Mouse (Mus musculus): Measurements from ENCODE around the gene Ush1g. TPM values are rescaled to one million over a fixed set of nuclear protein-coding genes. Genes with fewer than 3 reads are reported as not detected.

The Ush1g gene
- polyA plus RNA-seq, 1 experiment from 2014 or later, result not detected

DNA sequence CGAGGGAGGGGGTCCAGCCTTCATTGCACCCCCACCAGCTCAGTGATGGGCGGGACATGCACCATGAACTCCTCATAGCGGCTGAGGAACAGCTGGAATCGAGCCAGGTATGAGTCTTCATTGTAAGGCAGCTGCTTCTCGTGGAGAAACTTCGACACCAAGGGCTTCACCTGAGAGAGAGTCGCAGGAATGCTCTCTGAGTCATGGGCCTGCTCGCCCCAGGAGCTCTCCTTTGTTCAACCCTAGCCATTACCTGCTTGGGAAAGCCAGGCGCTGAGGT is 38.4 kb downstream of the Ush1g start:
- 73% methylated on average over 9 of the region's 9 CpGs for WGBS
- Histone ChIP-seq H3K4me1 (peaks cover 6% of the 10 kb centered on the region; the same call in 1 of the 2 replicates), H3K27me3 (ENCODE audit: low read depth, poor library complexity, severe bottlenecking) (no peaks in the 10 kb centered on the region; the same call in 1 of the 2 replicates), H3K27ac (no peak overlapping the region), H3K9me3 (replicated peaks) (no peaks in the 10 kb centered on the region), H3K4me3 (no peak overlapping the region), H3K36me3 (no peaks in the 10 kb centered on the region)
- DNase-seq (ENCODE audit: low spot score), result no peak

DNA sequence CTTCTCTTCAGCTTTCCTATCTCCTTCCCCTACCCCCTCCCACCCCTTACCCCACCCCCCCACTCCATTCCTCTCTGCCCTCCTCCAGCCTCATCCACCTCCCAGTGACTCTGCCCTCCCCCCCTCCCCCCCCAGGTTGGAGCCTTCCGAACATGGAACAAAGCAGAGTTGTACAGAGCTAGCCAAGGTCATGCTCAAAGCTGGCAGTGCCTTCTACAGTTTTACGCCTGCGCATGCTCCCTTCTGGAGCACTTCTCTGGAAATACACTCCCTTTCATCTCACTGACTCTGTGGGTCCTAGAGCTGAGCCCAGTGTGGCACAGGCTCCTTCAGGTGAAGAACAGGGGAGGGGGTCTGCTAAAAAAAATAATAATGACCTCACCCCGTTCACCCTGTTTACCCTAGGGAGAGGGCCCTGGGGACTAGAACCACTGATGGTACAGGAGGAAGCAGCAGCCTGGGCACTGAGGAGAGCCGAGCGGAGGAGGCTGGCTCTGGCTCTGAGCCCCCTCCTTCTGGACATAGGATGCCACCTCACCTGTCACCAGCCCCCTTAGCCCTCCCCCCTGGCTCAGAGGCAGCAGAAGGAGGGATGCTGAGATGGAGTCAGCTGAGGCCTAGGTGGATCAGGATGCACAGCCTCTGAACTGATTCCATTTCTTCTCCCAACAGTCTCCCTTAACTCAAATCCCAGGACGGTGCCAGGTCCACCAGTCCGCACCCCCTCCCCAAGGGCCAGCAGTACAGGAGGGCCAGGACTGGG is 38.9 kb downstream of the Ush1g start:
- H3K27ac ChIP-seq, result no peak overlapping the region
- no peaks in the 10 kb centered on the region; the same call in 1 of the 2 replicates for H3K27me3 ChIP-seq (ENCODE audit: low read depth, poor library complexity, severe bottlenecking)
- peaks cover 11% of the 10 kb centered on the region for H3K4me1 ChIP-seq
- no peaks in the 10 kb centered on the region for H3K9me3 ChIP-seq (replicated peaks)
- no peak overlapping the region for H3K4me3 ChIP-seq
- H3K36me3 ChIP-seq, result no peaks in the 10 kb centered on the region
- DNase-seq (ENCODE audit: low spot score), result no peak
- 83% methylated on average over 8 of the region's 8 CpGs for WGBS

DNA sequence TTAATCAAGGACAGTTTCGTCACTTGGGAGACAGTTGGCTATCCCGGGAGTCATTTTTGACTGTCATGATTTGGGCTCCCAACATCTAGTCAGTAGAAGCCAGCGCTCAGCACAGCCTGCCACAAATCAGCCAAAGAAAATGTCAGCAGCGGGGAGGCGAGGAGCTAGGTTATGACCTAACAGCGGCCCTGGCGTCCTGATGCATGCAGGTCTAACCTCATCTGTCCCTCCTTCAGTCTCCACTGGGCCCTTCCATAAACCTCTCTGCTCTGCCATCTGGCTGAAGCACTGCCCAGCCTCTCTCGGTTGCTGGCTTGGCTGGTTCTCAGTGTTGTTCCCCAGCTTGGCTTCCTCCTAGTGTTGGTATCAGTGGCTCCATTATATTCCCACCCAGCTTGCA is 39.5 kb downstream of the Ush1g start:
- Histone ChIP-seq H3K36me3 (no peaks in the 10 kb centered on the region), H3K4me3 (no peak overlapping the region), H3K27me3 (ENCODE audit: low read depth, poor library complexity, severe bottlenecking) (no peaks in the 10 kb centered on the region; the same call in 1 of the 2 replicates), H3K9me3 (replicated peaks) (no peaks in the 10 kb centered on the region), H3K27ac (no peak overlapping the region), H3K4me1 (peaks cover 15% of the 10 kb centered on the region)
- WGBS, result 73% methylated on average over 8 of the region's 8 CpGs
- DNase-seq (ENCODE audit: low spot score), result no peak

DNA sequence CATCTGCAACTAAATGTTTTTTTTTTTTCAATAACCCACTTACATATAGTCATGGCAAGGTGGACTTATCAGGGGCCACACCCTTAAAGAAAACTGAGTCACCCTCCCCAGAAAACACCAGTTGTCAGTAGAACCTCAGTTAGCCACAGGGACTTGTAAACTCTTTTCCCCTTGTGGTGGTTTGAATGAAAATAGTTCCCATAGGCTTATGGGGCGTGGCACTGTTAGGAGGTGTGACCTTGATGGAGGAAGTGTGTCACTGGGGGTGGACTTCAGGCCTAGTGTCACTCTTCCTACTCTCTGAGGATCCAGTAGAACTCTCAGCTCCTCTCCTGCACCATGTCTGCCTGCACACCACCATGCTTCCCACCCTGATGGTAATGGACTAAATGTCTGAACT is 42.1 kb downstream of the Ush1g start:
- Histone ChIP-seq H3K4me3 (no peak overlapping the region), H3K27ac (no peak overlapping the region), H3K9me3 (replicated peaks) (no peaks in the 10 kb centered on the region), H3K4me1 (peaks cover 29% of the 10 kb centered on the region), H3K36me3 (no peaks in the 10 kb centered on the region), H3K27me3 (ENCODE audit: low read depth, poor library complexity, severe bottlenecking) (no peaks in the 10 kb centered on the region; the same call in 1 of the 2 replicates)
- DNase-seq (ENCODE audit: low spot score), result no peak
- 71% methylated on average over 1 of the region's 1 CpGs for whole genome bisulfite sequencing

- H3K4me3 ChIP-seq, result peak overlapping the region; percentile 63
- no peaks in the 10 kb centered on the region for H3K27me3 ChIP-seq (ENCODE audit: low read depth, poor library complexity, severe bottlenecking)
- H3K4me1 ChIP-seq, result peaks cover 28% of the 10 kb centered on the region
- no peak for DNase-seq (ENCODE audit: low spot score)
- no peaks in the 10 kb centered on the region for H3K36me3 ChIP-seq
- no peaks in the 10 kb centered on the region for H3K9me3 ChIP-seq (replicated peaks)
- no peak overlapping the region for H3K27ac ChIP-seq
- 72% methylated on average over 6 of the region's 6 CpGs for WGBS
Observed at GRCm38 (mm10) chr11:115278176-115278575, 43.7 kb downstream of the Ush1g start.

DNA sequence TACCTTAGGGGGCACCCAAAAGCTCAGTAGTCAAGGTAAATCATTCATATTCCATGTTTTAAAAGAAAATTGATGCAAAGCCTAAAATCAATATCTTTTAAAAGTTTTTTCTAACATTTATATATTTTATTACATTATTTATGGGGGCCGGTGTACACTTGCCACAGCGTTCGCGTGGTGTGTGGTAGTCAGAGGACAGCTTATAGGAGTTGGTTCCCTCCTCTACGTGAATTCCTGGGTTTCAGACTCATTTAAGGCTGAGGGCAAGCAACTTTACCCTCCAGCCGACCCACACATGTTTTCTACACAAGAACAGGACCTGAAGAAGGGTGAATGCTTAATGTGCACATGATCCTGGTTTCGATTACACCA is 44.3 kb downstream of the Ush1g start:
- H3K27ac ChIP-seq, result peak overlapping the region; percentile 85
- 21% methylated on average over 7 of the region's 7 CpGs for WGBS

DNA sequence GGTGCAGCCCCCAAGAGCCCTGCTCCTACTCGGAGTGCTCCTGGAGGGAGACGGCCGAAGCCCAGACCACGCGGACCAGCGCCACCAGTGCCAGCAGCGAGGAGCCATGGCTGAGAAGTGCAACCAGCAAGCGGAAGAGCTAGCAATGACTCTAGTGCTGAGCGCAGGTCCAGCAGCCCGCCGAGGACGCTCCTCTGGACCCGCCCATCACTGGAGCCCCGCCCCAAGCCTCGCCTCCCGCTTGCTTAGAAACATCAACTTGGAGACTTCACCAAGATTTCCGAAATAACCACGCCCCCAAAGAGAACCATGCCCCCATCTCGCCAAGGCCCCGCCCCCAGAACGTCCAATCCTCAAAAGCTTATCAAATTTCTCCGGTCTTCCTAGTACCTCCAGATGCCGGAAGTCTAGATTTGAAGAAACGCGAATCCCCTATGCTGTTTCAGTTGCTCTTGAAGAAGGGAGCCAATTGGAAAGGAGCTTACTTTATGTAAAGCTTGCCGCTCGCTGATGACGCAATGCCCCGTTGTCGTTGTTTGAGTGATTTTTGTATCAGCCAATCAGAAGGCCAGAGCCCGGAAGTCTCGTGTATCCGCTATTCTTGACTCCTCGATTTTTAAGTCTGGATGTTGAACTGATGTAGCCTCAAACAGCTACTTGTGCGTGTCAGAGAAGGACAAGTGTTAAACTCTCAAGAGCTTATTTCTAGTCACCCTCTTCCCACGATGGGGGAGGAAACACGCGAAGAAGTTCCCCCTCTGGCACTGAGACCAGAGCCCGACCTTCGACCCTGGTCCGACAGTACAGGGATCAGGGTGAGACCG is 44.8 kb downstream of the Ush1g start, which contains the start of gene Fdxr:
TSS of gene Fdxr (minus strand) at position 271 of the 824 bp plus-strand sequence.
- H3K27ac ChIP-seq, result peak within 1 kb of the TSS; percentile 85
- peaks cover 32% of the 10 kb centered on the region for H3K4me1 ChIP-seq
- H3K36me3 ChIP-seq, result no peaks in the 10 kb centered on the region
- H3K9me3 ChIP-seq (replicated peaks), result no peaks in the 10 kb centered on the region
- no peaks in the 10 kb centered on the region for H3K27me3 ChIP-seq (ENCODE audit: low read depth, poor library complexity, severe bottlenecking)
- DNase-seq (ENCODE audit: low spot score), result peak; percentile 95
- WGBS, result under 1% methylated on average over 42 of the region's 42 CpGs
- peak within 1 kb of the TSS; percentile 63 for H3K4me3 ChIP-seq

More for the DNA sequence above, 44.3 kb downstream of the Ush1g start:
- H3K27me3 ChIP-seq (ENCODE audit: low read depth, poor library complexity, severe bottlenecking), result no peaks in the 10 kb centered on the region
- H3K4me1 ChIP-seq, result peaks cover 32% of the 10 kb centered on the region
- no peak for DNase-seq (ENCODE audit: low spot score)
- H3K4me3 ChIP-seq, result peak overlapping the region; percentile 63
- H3K9me3 ChIP-seq (replicated peaks), result no peaks in the 10 kb centered on the region
- H3K36me3 ChIP-seq, result no peaks in the 10 kb centered on the region

GRCm38 (mm10) chr11:115275954-115276353 is 45.9 kb downstream of the Ush1g start:
- H3K27ac ChIP-seq, result 0 out of 2 replicates have a peak overlapping the region, but pooled peaks have one; percentile 85
- H3K27me3 ChIP-seq (ENCODE audit: low read depth, poor library complexity, severe bottlenecking), result no peaks in the 10 kb centered on the region
- DNase-seq (ENCODE audit: low spot score), result no peak
- H3K4me1 ChIP-seq, result peaks cover 36% of the 10 kb centered on the region
- no peaks in the 10 kb centered on the region for H3K9me3 ChIP-seq (replicated peaks)
- H3K36me3 ChIP-seq, result no peaks in the 10 kb centered on the region
- 64% methylated on average over 3 of the region's 3 CpGs for WGBS
- peak overlapping the region; percentile 63 for H3K4me3 ChIP-seq

GRCm38 (mm10) chr11:115275509-115275908 is 46.3 kb downstream of the Ush1g start:
- Histone ChIP-seq H3K27me3 (ENCODE audit: low read depth, poor library complexity, severe bottlenecking) (no peaks in the 10 kb centered on the region), H3K36me3 (no peaks in the 10 kb centered on the region), H3K27ac (no peak overlapping the region), H3K4me3 (0 out of 2 replicates have a peak overlapping the region, but pooled peaks have one; percentile 63), H3K4me1 (peaks cover 36% of the 10 kb centered on the region), H3K9me3 (replicated peaks) (no peaks in the 10 kb centered on the region)
- WGBS, result 86% methylated on average over 6 of the region's 6 CpGs
- DNase-seq (ENCODE audit: low spot score), result no peak

DNA sequence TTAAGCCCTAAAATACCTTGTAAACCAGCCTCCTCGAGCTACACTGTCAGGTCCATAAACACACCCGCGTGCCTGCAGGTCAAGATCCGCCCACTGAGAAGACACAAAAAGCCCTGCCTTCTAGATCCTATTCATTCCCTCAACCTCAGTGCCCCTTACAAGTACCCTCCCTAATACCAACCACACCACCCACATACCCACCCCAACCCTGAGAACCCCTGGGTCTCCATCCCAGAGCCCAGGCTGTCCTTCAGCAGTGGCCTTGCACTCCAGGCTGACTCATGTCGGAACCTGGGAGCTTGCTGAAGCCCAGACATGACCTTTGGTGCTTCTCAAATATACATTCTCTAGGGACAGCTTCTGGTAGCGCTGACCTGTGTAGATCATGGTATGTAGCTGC is 47.1 kb downstream of the Ush1g start:
- Histone ChIP-seq H3K27ac (no peak overlapping the region), H3K27me3 (ENCODE audit: low read depth, poor library complexity, severe bottlenecking) (peaks cover 5% of the 10 kb centered on the region; the same call in 1 of the 2 replicates), H3K9me3 (replicated peaks) (no peaks in the 10 kb centered on the region), H3K4me1 (peaks cover 41% of the 10 kb centered on the region), H3K4me3 (no peak overlapping the region), H3K36me3 (no peaks in the 10 kb centered on the region)
- no peak for DNase-seq (ENCODE audit: low spot score)
- 88% methylated on average over 6 of the region's 6 CpGs for WGBS

DNA sequence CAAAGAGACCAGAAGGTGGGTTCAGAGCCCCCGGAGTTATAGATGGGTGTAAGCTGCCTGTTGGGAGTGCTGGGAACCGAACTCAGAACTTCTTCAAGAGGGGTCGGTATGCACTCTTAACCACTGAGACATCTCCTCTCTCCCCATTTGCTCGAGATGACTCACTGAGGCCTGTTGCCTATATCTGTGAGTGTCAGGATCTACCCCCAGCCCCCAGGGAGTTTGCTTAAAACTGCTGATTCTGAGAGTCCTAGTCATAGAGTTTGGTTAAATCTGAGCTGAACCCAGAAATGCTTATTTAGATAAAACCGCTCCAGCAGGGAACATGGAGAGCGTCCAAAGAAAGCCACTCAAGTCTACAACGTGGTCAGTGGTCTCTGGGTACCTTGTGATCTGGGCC is 47.7 kb downstream of the Ush1g start:
- no peak for DNase-seq (ENCODE audit: low spot score)
- peaks cover 6% of the 10 kb centered on the region for H3K36me3 ChIP-seq
- 92% methylated on average over 7 of the region's 7 CpGs for WGBS
- H3K4me1 ChIP-seq, result peaks cover 41% of the 10 kb centered on the region
- H3K4me3 ChIP-seq, result no peak overlapping the region
- no peak overlapping the region for H3K27ac ChIP-seq
- peaks cover 11% of the 10 kb centered on the region for H3K27me3 ChIP-seq (ENCODE audit: low read depth, poor library complexity, severe bottlenecking)
- H3K9me3 ChIP-seq (replicated peaks), result no peaks in the 10 kb centered on the region

GRCm38 (mm10) chr11:115273735-115274134 is 48.1 kb downstream of the Ush1g start:
- Histone ChIP-seq H3K36me3 (peaks cover 10% of the 10 kb centered on the region), H3K27ac (no peak overlapping the region), H3K4me3 (no peak overlapping the region), H3K9me3 (replicated peaks) (no peaks in the 10 kb centered on the region), H3K4me1 (peaks cover 41% of the 10 kb centered on the region), H3K27me3 (ENCODE audit: low read depth, poor library complexity, severe bottlenecking) (peaks cover 16% of the 10 kb centered on the region)
- DNase-seq (ENCODE audit: low spot score), result no peak
- WGBS, result 72% methylated on average over 7 of the region's 7 CpGs

- Histone ChIP-seq H3K36me3 (peaks cover 17% of the 10 kb centered on the region), H3K4me1 (peaks cover 38% of the 10 kb centered on the region), H3K27ac (no peak overlapping the region; the same call in 1 of the 2 replicates), H3K27me3 (ENCODE audit: low read depth, poor library complexity, severe bottlenecking) (peaks cover 23% of the 10 kb centered on the region), H3K4me3 (no peak overlapping the region), H3K9me3 (replicated peaks) (no peaks in the 10 kb centered on the region)
- WGBS, result 85% methylated on average over 10 of the region's 10 CpGs
- DNase-seq (ENCODE audit: low spot score), result no peak
Observed at GRCm38 (mm10) chr11:115272894-115273498, 48.8 kb downstream of the Ush1g start.

Measured in limb, embryonic 10.5 days (tissue).